Mouse (Mus musculus): ENCODE measurements at regions not wholly inside any gene's neighbourhood (a gene's known extent, or its start where the extent isn't known, plus 50 kb on each side); places are given as distances from the start of the nearest gene placed in this dataset.

DNA sequence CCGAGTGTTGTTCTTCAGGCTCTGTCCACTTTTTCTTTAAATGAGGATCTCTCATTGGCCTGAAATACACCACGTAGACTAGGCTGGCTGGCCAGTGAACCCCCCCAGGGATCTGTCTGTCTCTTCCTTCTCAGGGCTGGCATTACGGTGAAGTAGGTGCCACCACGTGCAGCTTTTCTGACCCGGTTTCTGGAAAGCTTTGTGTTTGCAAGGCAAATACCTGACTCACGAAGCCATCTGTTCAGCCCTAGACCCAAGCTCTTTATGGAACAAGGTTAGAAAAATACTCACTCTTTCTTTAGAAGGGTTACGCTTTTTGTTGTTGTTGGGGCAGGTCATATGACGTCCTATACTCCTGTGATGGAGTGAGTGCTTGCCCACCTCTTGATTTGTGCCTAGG, 133.3 kb upstream of the Ptprt start:
- H3K9ac ChIP-seq, result no peak overlapping the region
- no peaks in the 10 kb centered on the region for H3K27me3 ChIP-seq
- H3K36me3 ChIP-seq, result no peaks in the 10 kb centered on the region
- no peaks in the 10 kb centered on the region for H3K9me3 ChIP-seq (replicated peaks)
- H3K4me1 ChIP-seq, result no peaks in the 10 kb centered on the region
- WGBS, result 83% methylated on average over 8 of the region's 8 CpGs
- no peak overlapping the region for H3K27ac ChIP-seq (replicated peaks)
- H3K4me2 ChIP-seq (replicated peaks), result no peak overlapping the region
- H3K4me3 ChIP-seq (replicated peaks), result no peak overlapping the region
- no peak for ATAC-seq (ENCODE audit: insufficient number of reproducible peaks, low FRiP score, low TSS enrichment, low read depth)

DNA sequence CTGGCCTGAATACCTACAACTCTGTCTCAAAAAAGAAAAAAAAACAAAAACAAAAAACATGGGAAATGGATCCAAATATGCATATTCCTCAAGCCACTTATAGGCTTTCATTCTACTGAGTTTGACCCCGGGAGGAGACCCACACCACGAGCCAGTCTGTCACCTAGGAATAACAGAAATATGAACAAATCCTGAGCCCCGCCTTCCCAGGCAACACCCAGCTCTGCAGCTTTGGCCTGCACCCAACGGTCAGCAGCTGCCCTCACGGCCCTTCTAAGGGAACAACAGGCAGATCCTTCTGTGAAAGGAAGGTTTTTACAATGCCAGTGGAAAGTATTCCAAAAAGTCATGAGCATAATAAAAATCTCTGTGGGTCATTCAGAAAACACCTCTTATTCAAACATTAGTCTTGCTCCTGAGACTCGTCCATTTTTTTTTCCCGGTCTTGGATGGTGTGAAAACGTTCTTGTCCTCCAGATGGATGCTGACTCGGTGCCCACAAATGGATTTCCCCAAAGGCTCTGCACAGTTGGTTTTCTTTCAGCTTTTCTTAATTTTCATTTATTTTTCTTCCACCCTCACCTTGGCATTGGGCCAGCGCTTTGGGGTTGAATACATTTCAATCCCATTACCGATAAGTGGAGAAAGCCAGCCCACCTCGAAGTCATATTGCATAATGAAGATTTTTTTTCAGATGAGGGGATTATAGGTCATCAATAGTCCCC, 130.6 kb upstream of the Ptprt start:
- no peak overlapping the region for H3K9ac ChIP-seq
- H3K4me1 ChIP-seq, result no peaks in the 10 kb centered on the region
- no peak overlapping the region for H3K4me3 ChIP-seq (replicated peaks)
- no peaks in the 10 kb centered on the region for H3K36me3 ChIP-seq
- H3K9me3 ChIP-seq (replicated peaks), result no peaks in the 10 kb centered on the region
- no peak overlapping the region for H3K27ac ChIP-seq (replicated peaks)
- no peaks in the 10 kb centered on the region for H3K27me3 ChIP-seq
- ATAC-seq (ENCODE audit: insufficient number of reproducible peaks, low FRiP score, low TSS enrichment, low read depth), result no peak
- H3K4me2 ChIP-seq (replicated peaks), result no peak overlapping the region
- 62% methylated on average over 12 of the region's 12 CpGs for WGBS

DNA sequence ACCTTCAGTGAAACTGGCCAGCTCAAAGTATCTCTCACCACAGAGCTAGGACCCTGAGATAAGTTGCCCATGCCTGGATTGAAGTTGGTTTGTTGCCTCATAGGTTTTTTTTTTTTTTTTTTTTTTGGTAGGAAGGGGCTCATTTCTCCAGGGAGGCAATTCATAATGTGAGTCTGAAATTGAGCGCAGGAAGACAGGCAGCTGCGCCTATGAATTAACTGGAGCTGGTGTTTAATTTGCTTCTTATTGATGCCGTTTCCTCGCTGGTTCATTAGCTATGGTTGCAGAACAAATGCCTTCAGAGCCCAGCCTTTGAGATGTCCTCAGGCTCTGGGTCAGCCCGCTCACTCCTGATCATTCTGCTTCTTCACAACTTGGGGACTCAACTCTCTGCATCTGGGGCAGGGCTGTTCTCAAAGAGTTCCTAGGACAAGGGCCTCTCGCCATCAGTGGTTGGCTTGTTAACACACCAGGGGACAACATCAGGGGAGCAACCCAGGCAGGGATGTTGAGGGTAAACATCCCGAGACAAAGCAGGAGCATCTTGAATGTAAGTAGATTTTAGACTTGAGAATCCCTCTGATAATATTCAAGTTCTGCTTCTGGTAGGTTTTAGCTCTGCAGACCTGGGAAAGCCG, 123.3 kb upstream of the Ptprt start:
- no peaks in the 10 kb centered on the region for H3K36me3 ChIP-seq
- no peaks in the 10 kb centered on the region for H3K9me3 ChIP-seq (replicated peaks)
- H3K4me3 ChIP-seq (replicated peaks), result no peak overlapping the region
- H3K4me2 ChIP-seq (replicated peaks), result no peak overlapping the region
- H3K4me1 ChIP-seq, result no peaks in the 10 kb centered on the region
- WGBS, result 56% methylated on average over 8 of the region's 8 CpGs
- H3K27ac ChIP-seq (replicated peaks), result no peak overlapping the region
- no peak for ATAC-seq (ENCODE audit: insufficient number of reproducible peaks, low FRiP score, low TSS enrichment, low read depth)
- H3K27me3 ChIP-seq, result no peaks in the 10 kb centered on the region
- no peak overlapping the region for H3K9ac ChIP-seq

DNA sequence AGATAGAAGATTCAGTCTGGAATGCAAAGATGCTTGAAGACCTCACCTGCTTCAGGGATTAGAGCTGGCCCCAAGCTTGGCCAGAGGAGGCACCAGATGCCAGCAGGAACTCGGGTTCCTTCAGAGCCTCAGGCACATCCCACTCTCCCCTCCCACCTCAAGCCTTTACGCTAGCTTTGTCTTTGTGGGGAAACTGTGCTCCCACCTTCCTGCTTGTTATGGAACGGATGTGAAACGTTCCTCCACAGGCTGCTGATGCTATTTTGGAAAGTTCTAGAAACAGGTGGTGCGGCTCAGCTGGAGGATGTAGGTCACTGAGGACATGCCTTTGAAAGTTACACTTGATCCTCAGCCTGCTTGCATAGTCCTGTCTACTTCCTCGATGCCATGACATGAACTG, 120.7 kb upstream of the Ptprt start:
- no peaks in the 10 kb centered on the region for H3K36me3 ChIP-seq
- WGBS, result 69% methylated on average over 6 of the region's 6 CpGs
- H3K4me1 ChIP-seq, result no peaks in the 10 kb centered on the region
- no peak overlapping the region for H3K4me3 ChIP-seq (replicated peaks)
- H3K27me3 ChIP-seq, result no peaks in the 10 kb centered on the region
- H3K9me3 ChIP-seq (replicated peaks), result no peaks in the 10 kb centered on the region
- H3K27ac ChIP-seq (replicated peaks), result no peak overlapping the region
- H3K4me2 ChIP-seq (replicated peaks), result no peak overlapping the region
- no peak overlapping the region for H3K9ac ChIP-seq
- ATAC-seq (ENCODE audit: insufficient number of reproducible peaks, low FRiP score, low TSS enrichment, low read depth), result no peak

DNA sequence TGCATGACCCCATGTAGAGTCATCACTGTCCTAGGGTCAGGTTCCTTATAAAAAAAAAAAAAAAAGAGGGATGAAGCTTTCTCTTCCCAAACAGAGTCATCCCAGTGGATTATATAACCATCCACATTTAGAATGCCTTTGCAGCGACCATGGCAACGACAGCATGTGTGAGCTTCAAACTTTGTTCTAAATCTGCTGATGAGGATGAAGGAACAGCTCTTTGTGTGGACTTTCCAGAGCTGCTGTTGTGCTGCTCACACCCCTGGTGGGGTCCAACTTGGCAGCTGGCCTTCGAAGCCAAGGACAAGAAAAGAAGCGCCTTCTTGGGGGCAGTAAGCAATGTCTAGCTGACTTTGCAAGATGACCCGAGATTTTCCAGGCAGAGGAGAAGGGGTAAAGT, 115.6 kb upstream of the Ptprt start:
- H3K36me3 ChIP-seq, result no peaks in the 10 kb centered on the region
- H3K4me3 ChIP-seq (replicated peaks), result no peak overlapping the region
- no peak overlapping the region for H3K27ac ChIP-seq (replicated peaks)
- no peaks in the 10 kb centered on the region for H3K9me3 ChIP-seq (replicated peaks)
- no peak overlapping the region for H3K4me2 ChIP-seq (replicated peaks)
- H3K4me1 ChIP-seq, result no peaks in the 10 kb centered on the region
- H3K27me3 ChIP-seq, result no peaks in the 10 kb centered on the region
- no peak for ATAC-seq (ENCODE audit: insufficient number of reproducible peaks, low FRiP score, low TSS enrichment, low read depth)
- H3K9ac ChIP-seq, result no peak overlapping the region
- whole genome bisulfite sequencing, result 83% methylated on average over 5 of the region's 5 CpGs

DNA sequence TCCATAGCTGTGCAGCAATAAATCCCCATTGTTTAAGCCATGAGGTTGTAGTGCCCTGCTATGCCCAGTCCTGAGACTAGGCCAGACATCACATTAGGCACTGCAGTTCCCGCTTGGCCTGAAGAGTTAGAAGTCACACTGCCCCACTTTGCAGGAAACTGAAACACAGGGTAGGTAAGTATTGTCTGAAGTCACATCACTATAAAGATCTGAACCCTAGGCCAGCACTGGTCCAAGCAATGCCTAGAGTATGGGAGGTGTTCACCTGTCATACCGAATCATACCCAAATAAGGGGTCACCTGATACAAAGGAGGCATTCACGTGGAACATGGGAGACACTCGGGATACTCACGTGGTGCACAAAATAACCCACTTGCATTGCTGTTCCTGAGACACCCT, 111.6 kb upstream of the Ptprt start:
- no peaks in the 10 kb centered on the region for H3K9me3 ChIP-seq (replicated peaks)
- no peaks in the 10 kb centered on the region for H3K27me3 ChIP-seq
- H3K4me1 ChIP-seq, result no peaks in the 10 kb centered on the region
- WGBS, result 86% methylated on average over 5 of the region's 5 CpGs
- H3K9ac ChIP-seq, result no peak overlapping the region
- no peak for ATAC-seq (ENCODE audit: insufficient number of reproducible peaks, low FRiP score, low TSS enrichment, low read depth)
- no peak overlapping the region for H3K27ac ChIP-seq (replicated peaks)
- H3K4me2 ChIP-seq (replicated peaks), result no peak overlapping the region
- no peak overlapping the region for H3K4me3 ChIP-seq (replicated peaks)
- no peaks in the 10 kb centered on the region for H3K36me3 ChIP-seq

DNA sequence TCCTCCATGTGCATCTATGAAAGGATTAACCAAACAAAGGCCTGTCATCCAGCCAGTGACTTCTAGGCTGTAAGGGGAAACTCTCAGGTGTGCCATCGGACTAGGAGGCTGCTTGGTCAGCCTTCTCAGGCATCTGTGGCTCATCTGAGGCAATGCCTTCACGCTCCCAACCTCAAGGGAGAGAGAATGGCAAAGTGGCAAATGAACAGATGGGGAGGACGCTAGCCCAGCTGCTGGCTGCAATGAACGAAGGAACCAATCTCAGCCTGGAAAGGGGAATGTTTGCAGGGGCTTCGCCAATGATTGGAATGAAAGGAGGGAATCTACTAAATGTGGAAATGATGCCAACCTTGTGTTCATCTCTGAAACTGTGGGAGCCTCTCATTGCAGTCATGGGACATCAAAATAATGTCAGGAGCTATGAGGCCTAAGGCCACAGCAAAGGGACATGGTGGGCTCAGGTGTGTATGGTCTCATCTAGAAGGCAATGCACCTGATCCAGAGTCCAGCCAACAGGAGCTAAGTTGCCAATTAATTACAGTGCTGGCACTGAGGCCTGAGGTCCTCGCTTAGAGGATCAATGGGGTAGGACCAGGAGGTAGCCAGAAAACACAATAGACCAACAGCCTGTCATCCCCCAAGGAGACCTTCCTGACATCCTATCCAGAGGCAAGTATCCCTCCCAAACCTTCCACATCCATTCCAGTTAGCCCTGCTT, 108.9 kb upstream of the Ptprt start:
- no peak for ATAC-seq (ENCODE audit: insufficient number of reproducible peaks, low FRiP score, low TSS enrichment, low read depth)
- Histone ChIP-seq H3K27ac (replicated peaks) (no peak overlapping the region), H3K4me2 (replicated peaks) (no peak overlapping the region), H3K27me3 (no peaks in the 10 kb centered on the region), H3K4me3 (replicated peaks) (no peak overlapping the region), H3K36me3 (no peaks in the 10 kb centered on the region), H3K4me1 (no peaks in the 10 kb centered on the region), H3K9me3 (replicated peaks) (no peaks in the 10 kb centered on the region), H3K9ac (no peak overlapping the region)
- 78% methylated on average over 6 of the region's 6 CpGs for WGBS

DNA sequence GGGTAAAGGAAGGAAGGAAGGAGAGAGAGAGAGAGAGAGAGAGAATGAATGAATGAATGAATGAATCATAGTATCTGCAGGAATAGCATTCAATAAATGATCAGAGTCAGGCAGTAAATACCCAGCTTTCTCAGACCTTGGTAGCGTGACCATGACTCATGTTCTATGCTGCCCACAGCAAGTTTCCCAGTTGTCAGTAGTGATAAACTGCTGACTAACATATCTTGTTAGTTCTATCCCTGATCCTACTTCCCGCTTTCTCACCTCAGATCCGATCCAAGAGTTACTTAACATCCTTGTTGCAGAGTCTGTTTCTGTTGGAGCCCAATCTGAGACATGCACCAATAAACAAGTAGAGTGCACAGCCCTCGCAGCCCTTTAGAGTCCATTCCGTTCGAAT, 103.1 kb upstream of the Ptprt start:
- ATAC-seq (ENCODE audit: insufficient number of reproducible peaks, low FRiP score, low TSS enrichment, low read depth), result no peak
- Histone ChIP-seq H3K36me3 (no peaks in the 10 kb centered on the region), H3K27me3 (no peaks in the 10 kb centered on the region), H3K9ac (no peak overlapping the region), H3K4me3 (replicated peaks) (no peak overlapping the region), H3K4me2 (replicated peaks) (no peak overlapping the region), H3K27ac (replicated peaks) (no peak overlapping the region), H3K4me1 (no peaks in the 10 kb centered on the region), H3K9me3 (replicated peaks) (no peaks in the 10 kb centered on the region)
- 87% methylated on average over 6 of the region's 6 CpGs for WGBS

DNA sequence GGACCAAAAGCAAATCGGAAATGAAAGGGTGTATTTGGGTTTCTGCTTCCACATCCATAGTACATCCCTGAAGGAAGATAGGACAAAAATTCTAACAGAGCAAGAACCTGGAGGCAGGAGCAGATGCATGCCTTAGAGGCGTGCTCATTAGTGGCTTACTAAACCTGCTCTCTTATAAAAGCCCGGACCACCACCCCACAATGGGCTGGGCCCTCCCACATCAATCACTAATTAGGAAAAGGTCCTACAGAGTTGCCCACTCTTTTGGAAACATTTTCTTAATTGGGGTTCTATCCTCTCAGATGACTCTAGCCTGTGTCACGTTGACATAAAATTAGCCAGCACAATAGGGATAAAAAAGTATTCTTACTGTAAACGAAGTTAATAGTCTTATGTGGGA, 79.6 kb upstream of the Ptprt start:
- no peak for ATAC-seq (ENCODE audit: insufficient number of reproducible peaks, low FRiP score, low TSS enrichment, low read depth)
- Histone ChIP-seq H3K36me3 (no peaks in the 10 kb centered on the region), H3K27ac (replicated peaks) (no peak overlapping the region), H3K9ac (no peak overlapping the region), H3K4me3 (replicated peaks) (no peak overlapping the region), H3K27me3 (no peaks in the 10 kb centered on the region), H3K4me2 (replicated peaks) (no peak overlapping the region), H3K4me1 (no peaks in the 10 kb centered on the region), H3K9me3 (replicated peaks) (no peaks in the 10 kb centered on the region)
- WGBS, result 67% methylated on average over 5 of the region's 5 CpGs

DNA sequence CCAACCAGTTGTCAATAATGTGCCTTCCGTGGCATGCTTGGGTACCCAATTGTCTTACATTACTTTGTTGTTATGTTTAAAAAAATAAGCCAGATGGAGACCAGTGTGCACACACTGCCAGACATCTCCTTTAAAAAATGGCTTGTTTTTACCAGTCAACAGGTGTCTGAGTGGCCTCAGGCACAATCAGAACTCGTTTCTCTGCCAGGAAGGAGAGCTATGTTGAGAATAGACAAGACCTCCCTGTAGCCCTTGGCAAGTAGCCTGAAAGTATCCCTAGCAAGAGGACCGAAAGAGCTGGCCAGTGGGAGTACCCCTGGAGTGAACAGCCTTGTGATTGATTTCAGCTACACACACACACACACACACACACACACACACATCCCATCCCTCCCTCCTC, 74.8 kb upstream of the Ptprt start:
- H3K27ac ChIP-seq (replicated peaks), result no peak overlapping the region
- no peaks in the 10 kb centered on the region for H3K9me3 ChIP-seq (replicated peaks)
- 46% methylated on average over 3 of the region's 3 CpGs for WGBS
- no peak overlapping the region for H3K9ac ChIP-seq
- no peak overlapping the region for H3K4me2 ChIP-seq (replicated peaks)
- H3K4me1 ChIP-seq, result no peaks in the 10 kb centered on the region
- no peaks in the 10 kb centered on the region for H3K27me3 ChIP-seq
- ATAC-seq (ENCODE audit: insufficient number of reproducible peaks, low FRiP score, low TSS enrichment, low read depth), result no peak
- no peak overlapping the region for H3K4me3 ChIP-seq (replicated peaks)
- H3K36me3 ChIP-seq, result no peaks in the 10 kb centered on the region

DNA sequence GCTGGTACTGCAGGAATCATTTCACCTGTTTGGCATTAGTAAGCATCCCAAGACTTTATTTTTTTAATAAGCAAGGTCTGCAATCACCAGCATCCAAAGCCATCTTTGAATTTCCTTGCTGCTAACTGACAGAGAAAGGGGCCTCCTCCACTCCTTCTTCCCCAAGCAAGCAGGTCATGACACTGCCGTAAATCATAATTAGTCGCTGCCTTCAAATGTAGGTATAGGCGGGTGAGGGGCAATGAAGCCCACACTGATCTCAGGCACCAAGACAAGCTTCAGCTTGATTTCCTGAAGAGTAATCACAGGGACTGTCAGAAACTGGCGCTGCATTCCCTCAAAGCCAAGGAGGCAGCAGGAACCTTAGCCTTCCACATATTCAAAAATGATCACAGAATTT, 73.3 kb upstream of the Ptprt start:
- ATAC-seq (ENCODE audit: insufficient number of reproducible peaks, low FRiP score, low TSS enrichment, low read depth), result no peak
- no peaks in the 10 kb centered on the region for H3K9me3 ChIP-seq (replicated peaks)
- WGBS, result 63% methylated on average over 4 of the region's 4 CpGs
- H3K4me2 ChIP-seq (replicated peaks), result no peak overlapping the region
- H3K4me1 ChIP-seq, result no peaks in the 10 kb centered on the region
- no peak overlapping the region for H3K9ac ChIP-seq
- H3K4me3 ChIP-seq (replicated peaks), result no peak overlapping the region
- H3K27me3 ChIP-seq, result no peaks in the 10 kb centered on the region
- no peak overlapping the region for H3K27ac ChIP-seq (replicated peaks)
- no peaks in the 10 kb centered on the region for H3K36me3 ChIP-seq

All from embryonic facial prominence, embryonic 15.5 days (tissue).